Mouse (Mus musculus): ENCODE results near the gene Gm44965. TPM values are rescaled to one million over a fixed set of nuclear protein-coding genes. Genes with fewer than 3 reads are reported as not detected.

The Gm44965 gene
- polyA plus RNA-seq, 1 experiment, result not detected

DNA sequence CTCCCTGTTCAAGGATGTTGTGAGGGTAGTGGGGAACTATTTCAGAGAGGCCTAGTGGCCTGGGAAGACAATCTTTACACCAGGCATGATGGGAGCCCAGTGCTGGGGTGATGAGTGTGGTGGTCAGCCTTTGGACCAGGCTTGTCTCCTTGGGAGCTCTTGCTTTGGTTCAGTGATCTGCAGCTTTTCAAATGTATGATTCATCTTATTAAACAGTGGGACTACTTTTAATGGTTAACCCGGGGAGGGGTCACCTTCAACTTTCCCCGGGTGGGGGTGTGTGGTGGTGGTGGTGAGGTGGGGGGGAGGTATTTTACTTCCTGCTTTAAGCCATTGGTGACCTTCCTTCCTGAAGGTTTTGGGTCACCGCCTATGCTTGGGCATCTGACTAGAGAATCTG is 34.6 kb downstream of the Gm44965 start:
- 78% methylated on average over 3 of the region's 3 CpGs for WGBS
- H3K4me3 ChIP-seq (replicated peaks; ENCODE audit: insufficient read depth, low read depth, low read length), result no peak overlapping the region
- H3K4me1 ChIP-seq (ENCODE audit: control insufficient read depth, insufficient read depth, low read length), result peaks cover 13% of the 10 kb centered on the region; the same call in 1 of the 2 replicates
- no peaks in the 10 kb centered on the region for H3K27me3 ChIP-seq (ENCODE audit: control insufficient read depth, insufficient read depth, low read length)
- TF ChIP-seq POLR2A (IDR thresholded peaks at IDR 0.05; ENCODE audit: borderline replicate concordance, insufficient read depth, low read length) (no peak), CTCF (IDR thresholded peaks at IDR 0.05; ENCODE audit: borderline replicate concordance, insufficient read depth, low read depth, low read length) (no peak)
- DNase-seq, result no peak
- peak overlapping the region; percentile 35; the same call in 1 of the 2 replicates for H3K27ac ChIP-seq (ENCODE audit: insufficient read depth, low read length)

DNA sequence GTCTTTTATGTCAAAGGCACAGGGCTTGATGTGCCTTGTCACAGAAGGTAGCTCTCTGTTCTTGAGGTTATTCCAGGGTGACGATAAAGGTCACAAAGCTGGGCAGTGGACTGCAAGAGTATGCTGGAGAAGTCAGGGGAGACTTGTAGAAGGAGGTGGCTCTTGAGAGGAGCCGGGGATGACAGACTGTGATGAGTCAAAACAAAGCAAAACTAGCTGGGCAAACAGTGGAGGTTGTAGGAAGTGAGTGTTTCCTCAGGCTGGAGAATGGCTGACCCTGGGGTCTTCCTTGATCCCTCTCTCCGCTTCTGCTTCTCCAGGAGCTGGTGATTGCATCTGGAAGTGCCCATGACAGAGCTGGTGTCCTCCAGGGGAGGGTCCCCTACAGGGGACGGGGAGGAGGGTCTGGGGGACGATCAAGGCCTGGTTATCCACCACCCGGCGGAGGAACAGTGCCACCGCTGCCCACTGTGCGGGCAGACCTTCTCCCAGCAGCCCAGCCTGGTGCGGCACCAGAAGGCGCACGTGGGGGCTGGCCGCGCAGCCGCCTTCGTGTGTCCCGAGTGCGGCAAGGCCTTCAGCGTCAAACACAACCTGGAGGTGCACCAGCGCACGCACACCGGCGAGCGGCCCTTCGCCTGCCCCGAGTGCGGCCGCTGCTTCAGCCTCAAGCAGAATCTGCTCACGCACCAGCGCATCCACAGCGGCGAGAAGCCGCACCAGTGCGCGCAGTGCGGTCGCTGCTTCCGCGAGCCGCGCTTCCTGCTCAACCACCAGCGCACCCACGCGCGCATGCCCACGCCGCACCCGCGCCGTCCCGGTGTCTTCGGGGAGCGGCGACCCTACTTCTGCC is 35.3 kb downstream of the Gm44965 start:
- Histone ChIP-seq H3K27ac (ENCODE audit: insufficient read depth, low read length) (peak overlapping the region; percentile 46; the same call in 1 of the 2 replicates), H3K4me1 (ENCODE audit: control insufficient read depth, insufficient read depth, low read length) (peaks cover 13% of the 10 kb centered on the region; the same call in 1 of the 2 replicates), H3K27me3 (ENCODE audit: control insufficient read depth, insufficient read depth, low read length) (no peaks in the 10 kb centered on the region), H3K4me3 (replicated peaks; ENCODE audit: insufficient read depth, low read depth, low read length) (peak overlapping the region; percentile 61)
- 4% methylated on average over 54 of the region's 54 CpGs for WGBS
- DNase-seq, result peak; percentile 68 to 73
- TF ChIP-seq CTCF (IDR thresholded peaks at IDR 0.05; ENCODE audit: borderline replicate concordance, insufficient read depth, low read depth, low read length) (no peak), POLR2A (IDR thresholded peaks at IDR 0.05; ENCODE audit: borderline replicate concordance, insufficient read depth, low read length) (peak; percentile 46; the same call in 1 of the 2 replicates)

DNA sequence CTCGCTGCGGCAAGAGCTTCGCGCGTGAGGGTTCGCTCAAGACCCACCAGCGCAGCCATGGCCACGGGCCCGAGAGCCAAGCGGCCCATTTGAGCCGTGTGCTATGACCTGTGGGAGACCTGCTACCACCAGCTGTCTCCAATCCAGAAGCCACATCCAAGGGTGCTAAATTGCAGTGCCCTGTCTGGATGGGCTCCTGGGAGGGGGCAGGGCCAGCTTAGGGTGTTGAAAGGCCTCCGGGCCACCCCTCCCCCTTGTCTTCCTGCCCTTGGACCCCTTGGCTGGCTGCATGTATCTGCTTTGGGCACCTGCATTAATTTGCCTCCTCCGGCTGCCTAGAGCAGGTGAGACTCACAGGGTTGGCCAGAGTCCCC is 35.9 kb downstream of the Gm44965 start:
- H3K27ac ChIP-seq (ENCODE audit: insufficient read depth, low read length), result peak overlapping the region; percentile 46; the same call in 1 of the 2 replicates
- DNase-seq, result no peak
- TF ChIP-seq CTCF (IDR thresholded peaks at IDR 0.05; ENCODE audit: borderline replicate concordance, insufficient read depth, low read depth, low read length), result no peak
- no peak for TF ChIP-seq POLR2A (IDR thresholded peaks at IDR 0.05; ENCODE audit: borderline replicate concordance, insufficient read depth, low read length)
- 6% methylated on average over 13 of the region's 13 CpGs for WGBS
- H3K4me1 ChIP-seq (ENCODE audit: control insufficient read depth, insufficient read depth, low read length), result peaks cover 13% of the 10 kb centered on the region; the same call in 1 of the 2 replicates
- H3K4me3 ChIP-seq (replicated peaks; ENCODE audit: insufficient read depth, low read depth, low read length), result peak overlapping the region; percentile 61
- H3K27me3 ChIP-seq (ENCODE audit: control insufficient read depth, insufficient read depth, low read length), result no peaks in the 10 kb centered on the region

- no peak overlapping the region for H3K4me3 ChIP-seq (replicated peaks; ENCODE audit: insufficient read depth, low read depth, low read length)
- peaks cover 13% of the 10 kb centered on the region; the same call in 1 of the 2 replicates for H3K4me1 ChIP-seq (ENCODE audit: control insufficient read depth, insufficient read depth, low read length)
- H3K27ac ChIP-seq (ENCODE audit: insufficient read depth, low read length), result no peak overlapping the region
- no peak for TF ChIP-seq POLR2A (IDR thresholded peaks at IDR 0.05; ENCODE audit: borderline replicate concordance, insufficient read depth, low read length)
- no peak for TF ChIP-seq CTCF (IDR thresholded peaks at IDR 0.05; ENCODE audit: borderline replicate concordance, insufficient read depth, low read depth, low read length)
- no peak for DNase-seq
- no peaks in the 10 kb centered on the region for H3K27me3 ChIP-seq (ENCODE audit: control insufficient read depth, insufficient read depth, low read length)
- whole genome bisulfite sequencing, result 89% methylated on average over 8 of the region's 8 CpGs
Observed at GRCm38 (mm10) chr6:48630831-48631230, 37.1 kb downstream of the Gm44965 start.

GRCm38 (mm10) chr6:48635105-48635504 is 41.4 kb downstream of the Gm44965 start:
- no peak for DNase-seq
- no peaks in the 10 kb centered on the region for H3K4me1 ChIP-seq (ENCODE audit: control insufficient read depth, insufficient read depth, low read length)
- H3K4me3 ChIP-seq (replicated peaks; ENCODE audit: insufficient read depth, low read depth, low read length), result no peak overlapping the region
- 97% methylated on average over 2 of the region's 2 CpGs for WGBS
- TF ChIP-seq POLR2A (IDR thresholded peaks at IDR 0.05; ENCODE audit: borderline replicate concordance, insufficient read depth, low read length), result no peak
- TF ChIP-seq CTCF (IDR thresholded peaks at IDR 0.05; ENCODE audit: borderline replicate concordance, insufficient read depth, low read depth, low read length), result no peak
- H3K27me3 ChIP-seq (ENCODE audit: control insufficient read depth, insufficient read depth, low read length), result no peaks in the 10 kb centered on the region
- no peak overlapping the region for H3K27ac ChIP-seq (ENCODE audit: insufficient read depth, low read length)

DNA sequence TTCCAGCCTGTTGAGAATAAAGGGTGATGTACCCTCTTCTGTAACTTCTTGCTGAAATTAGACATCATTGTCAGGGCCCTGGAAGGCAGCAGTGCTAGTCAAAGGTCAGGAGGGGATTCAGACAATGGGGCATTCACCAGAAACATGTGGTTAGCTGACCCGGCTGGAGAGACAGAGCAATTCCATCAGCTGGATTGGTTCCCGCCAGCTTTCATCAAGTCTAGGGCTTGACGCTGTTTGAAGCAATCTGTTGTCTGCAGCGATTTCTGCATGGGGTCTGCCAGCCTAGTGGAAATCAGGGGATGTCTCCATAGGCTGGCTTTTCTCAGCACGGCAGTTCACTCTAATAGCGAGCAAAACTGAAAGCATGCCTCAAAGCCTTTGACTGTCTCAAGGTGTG is 42.8 kb downstream of the Gm44965 start:
- no peak overlapping the region for H3K4me3 ChIP-seq (replicated peaks; ENCODE audit: insufficient read depth, low read depth, low read length)
- DNase-seq, result no peak
- H3K27ac ChIP-seq (ENCODE audit: insufficient read depth, low read length), result no peak overlapping the region
- 27% methylated on average over 6 of the region's 6 CpGs for WGBS
- H3K4me1 ChIP-seq (ENCODE audit: control insufficient read depth, insufficient read depth, low read length), result no peaks in the 10 kb centered on the region
- no peak for TF ChIP-seq CTCF (IDR thresholded peaks at IDR 0.05; ENCODE audit: borderline replicate concordance, insufficient read depth, low read depth, low read length)
- TF ChIP-seq POLR2A (IDR thresholded peaks at IDR 0.05; ENCODE audit: borderline replicate concordance, insufficient read depth, low read length), result no peak
- H3K27me3 ChIP-seq (ENCODE audit: control insufficient read depth, insufficient read depth, low read length), result no peaks in the 10 kb centered on the region

- Histone ChIP-seq H3K4me1 (ENCODE audit: control insufficient read depth, insufficient read depth, low read length) (no peaks in the 10 kb centered on the region), H3K4me3 (replicated peaks; ENCODE audit: insufficient read depth, low read depth, low read length) (no peak overlapping the region), H3K27ac (ENCODE audit: insufficient read depth, low read length) (no peak overlapping the region), H3K27me3 (ENCODE audit: control insufficient read depth, insufficient read depth, low read length) (no peaks in the 10 kb centered on the region)
- DNase-seq, result no peak
- TF ChIP-seq CTCF (IDR thresholded peaks at IDR 0.05; ENCODE audit: borderline replicate concordance, insufficient read depth, low read depth, low read length) (no peak), POLR2A (IDR thresholded peaks at IDR 0.05; ENCODE audit: borderline replicate concordance, insufficient read depth, low read length) (no peak)
- WGBS, result 47% methylated on average over 6 of the region's 6 CpGs
Observed at GRCm38 (mm10) chr6:48637811-48638500, 44.2 kb downstream of the Gm44965 start.

Data from cerebellum, adult 2 months (tissue).